Mouse (Mus musculus): ENCODE measurements around the gene Srbd1. TPM values are rescaled to one million over a fixed set of nuclear protein-coding genes. Genes with fewer than 3 reads are reported as not detected.

Srbd1 gene
- total RNA-seq (2023; ENCODE audit: inconsistent age), result 19.7 to 26.2 TPM (median 24.9 TPM) in 4 replicates

GRCm38 (mm10) chr17:86145079-86145951 lies at the start of gene Srbd1:
TSS of gene Srbd1 (minus strand) at chr17:86145175.

GRCm38 (mm10) chr17:86167320-86168230 lies 22.6 kb upstream of the Srbd1 start, which contains the start of gene Prkce:
TSS of gene Prkce (plus strand) at chr17:86167785.

Other genes with a start within 250 kb of the Srbd1 start
- 116 to 132 TPM (median 123 TPM) in 4 replicates for gene Prkce, start 22.6 kb upstream of the Srbd1 start, total RNA-seq (2023; ENCODE audit: inconsistent age)

All from B cell, adult (primary cell).